Mouse (Mus musculus) liver, adult 2 months (tissue): ENCODE measurements around the gene Sept4. TPM values are rescaled to one million over a fixed set of nuclear protein-coding genes. Genes with fewer than 3 reads are reported as not detected.

Experiments
- DNase-seq: peaks from one replicate; pipeline ENCODE4 v3.0.0-alpha.2; 2011; ENCODE audit warnings: low read depth, low spot score; ENCODE audit errors: extremely low read depth
- H3K27ac ChIP-seq: fragments of 200-500 bp; replicated peaks from 2 replicates; pipeline ENCODE4 v1.5.1; 2012; ENCODE audit warnings: low read depth, mild to moderate bottlenecking, control low read depth, inconsistent platforms, low read length; ENCODE audit not compliant: insufficient read depth
- H3K27me3 ChIP-seq: fragments of 200-500 bp; 2 replicates; pipeline ENCODE4 v1.6.1; 2012; ENCODE audit warnings: mild to moderate bottlenecking, moderate library complexity, low read length, inconsistent platforms; ENCODE audit not compliant: control insufficient read depth, insufficient read depth
- H3K36me3 ChIP-seq: fragments of 200-500 bp; 2 replicates; pipeline ENCODE4 v1.6.1; 2012; ENCODE audit warnings: low read length, inconsistent platforms; ENCODE audit not compliant: control insufficient read depth, insufficient read depth
- H3K4me1 ChIP-seq: fragments of 200-500 bp; 2 replicates; pipeline ENCODE4 v1.6.1; 2011; ENCODE audit warnings: low read length; ENCODE audit not compliant: control insufficient read depth, insufficient read depth
- H3K4me3 ChIP-seq: fragments of 200-500 bp; 2 replicates; pipeline ENCODE4 v1.5.1; 2011; ENCODE audit warnings: low read depth, mild to moderate bottlenecking, control low read depth, low read length, moderate library complexity; ENCODE audit not compliant: insufficient read depth
- H3K79me2 ChIP-seq: fragments of 200-500 bp; 2 replicates; pipeline ENCODE4 v1.6.1; 2012; ENCODE audit warnings: inconsistent platforms, mild to moderate bottlenecking, low read length, moderate library complexity; ENCODE audit not compliant: control insufficient read depth, insufficient read depth
- H3K9ac ChIP-seq: fragments of 200-500 bp; 2 replicates; pipeline ENCODE4 v1.6.1; 2012; ENCODE audit warnings: low read depth, mild to moderate bottlenecking, control low read depth, inconsistent platforms, low read length
- CTCF ChIP-seq: fragments of 200-500 bp; IDR thresholded peaks from 2 replicates; pipeline ENCODE4 v1.5.1; 2011; ENCODE audit warnings: low read depth, low read length, control low read depth
- POLR2A ChIP-seq: fragments of 200-500 bp; IDR thresholded peaks from 2 replicates; pipeline ENCODE4 v1.6.1; 2011; ENCODE audit warnings: low read length, control low read depth; ENCODE audit not compliant: insufficient read depth; ENCODE audit errors: extremely low read depth
- WGBS: fragments of 180-500 bp; shearing (Covaris S2); methylation state at CpG from one replicate; pipeline ENCODE4 v1.1.7; 2018; 5-methylcytosine and 5-hydroxymethylcytosine counted together
- polyA plus RNA-seq: library from polyadenylated mRNA; depleted of rRNA; stranded (reverse); fragments of >200 nt; gene quantifications from 2 replicates; pipeline ENCODE4 v1.2.3, GENCODE M21; 2012
- total RNA-seq: library from RNA; depleted of rRNA; stranded (reverse); fragments of >200 nt; gene quantifications from 2 replicates; pipeline ENCODE4 v1.2.3, GENCODE M21; 2014

Sept4 gene
- total and polyA plus RNA-seq, 2 experiments = 10.8 TPM

DNA sequence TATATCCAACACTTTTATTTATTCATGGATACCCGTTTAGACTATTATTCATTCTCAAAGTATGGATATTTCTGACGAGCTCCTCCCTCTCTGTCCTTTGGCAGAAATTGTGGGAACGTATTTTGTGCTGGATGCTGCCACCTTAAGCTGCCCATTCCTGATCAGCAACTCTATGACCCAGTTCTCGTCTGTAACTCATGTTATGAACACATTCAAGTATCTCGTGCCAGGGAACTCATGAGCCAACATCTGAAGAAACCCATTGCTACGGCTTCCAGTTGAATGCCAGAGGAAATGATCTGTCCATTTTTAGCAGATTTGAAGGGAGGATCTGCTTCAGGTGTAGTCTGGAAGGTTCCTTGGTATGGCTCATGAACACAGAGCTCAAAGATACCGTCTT lies 45.3 kb downstream of the Sept4 start:
- H3K27me3 ChIP-seq = no peaks in the 10 kb centered on the region
- no peaks in the 10 kb centered on the region; the same call in 1 of the 2 replicates for H3K79me2 ChIP-seq
- no peak for DNase-seq
- H3K9ac ChIP-seq = no peak overlapping the region
- peaks cover 2% of the 10 kb centered on the region; the same call in 1 of the 2 replicates for H3K4me1 ChIP-seq
- H3K36me3 ChIP-seq = peaks cover 75% of the 10 kb centered on the region
- no peak overlapping the region for H3K4me3 ChIP-seq
- no peak overlapping the region for H3K27ac ChIP-seq
- 81% methylated on average over 7 of the region's 7 CpGs for WGBS
- TF ChIP-seq CTCF (no peak), POLR2A (no peak)

DNA sequence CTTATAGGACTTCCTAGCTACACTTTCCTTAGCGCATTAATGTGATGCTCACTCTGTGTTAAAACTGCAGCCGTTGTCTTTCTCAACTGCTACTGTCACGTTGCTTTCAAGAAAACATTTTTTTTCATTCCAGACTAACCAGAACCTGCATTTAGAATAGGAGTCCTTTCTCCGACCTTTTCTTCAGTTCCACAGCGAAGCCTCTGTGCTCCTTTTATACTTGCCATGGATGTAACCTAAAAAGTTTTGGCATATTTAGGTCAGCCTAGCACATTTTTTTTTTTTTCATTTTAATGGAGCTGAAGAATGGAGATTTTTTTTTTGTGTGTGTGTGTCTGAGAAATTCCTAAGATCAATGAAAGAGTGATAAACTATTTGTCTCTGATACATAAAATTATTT lies 46.8 kb downstream of the Sept4 start:
- 96% methylated on average over 5 of the region's 5 CpGs for WGBS
- H3K4me1 ChIP-seq = no peaks in the 10 kb centered on the region
- peaks cover 69% of the 10 kb centered on the region for H3K36me3 ChIP-seq
- H3K4me3 ChIP-seq = no peak overlapping the region
- no peak for TF ChIP-seq CTCF
- no peak for TF ChIP-seq POLR2A
- no peak overlapping the region for H3K27ac ChIP-seq
- H3K9ac ChIP-seq = no peak overlapping the region
- DNase-seq = no peak
- no peaks in the 10 kb centered on the region for H3K27me3 ChIP-seq
- no peaks in the 10 kb centered on the region for H3K79me2 ChIP-seq

GRCm38 (mm10) chr11:87615952-87616351 lies 47.2 kb downstream of the Sept4 start:
- Histone ChIP-seq H3K4me1 (no peaks in the 10 kb centered on the region), H3K79me2 (no peaks in the 10 kb centered on the region), H3K27ac (no peak overlapping the region), H3K36me3 (peaks cover 68% of the 10 kb centered on the region), H3K9ac (no peak overlapping the region), H3K4me3 (no peak overlapping the region), H3K27me3 (no peaks in the 10 kb centered on the region)
- TF ChIP-seq POLR2A = no peak
- 99% methylated on average over 2 of the region's 2 CpGs for WGBS
- no peak for DNase-seq

GRCm38 (mm10) chr11:87616790-87617474 lies 48.2 kb downstream of the Sept4 start, which contains the start of gene Hsf5:
Gene Hsf5, plus strand, starts transcription at chr11:87617164.
- H3K79me2 ChIP-seq = no peaks in the 10 kb centered on the region
- no peak within 1 kb of the TSS for H3K9ac ChIP-seq
- no peaks in the 10 kb centered on the region for H3K27me3 ChIP-seq
- 96% methylated on average over 69 of the region's 69 CpGs for WGBS
- H3K27ac ChIP-seq = no peak within 1 kb of the TSS
- peaks cover 62% of the 10 kb centered on the region for H3K36me3 ChIP-seq
- H3K4me1 ChIP-seq = no peaks in the 10 kb centered on the region
- DNase-seq = no peak
- H3K4me3 ChIP-seq = no peak within 1 kb of the TSS
- TF ChIP-seq CTCF (no peak), POLR2A (no peak)

GRCm38 (mm10) chr11:87617606-87618005 lies 48.9 kb downstream of the Sept4 start:
- no peak overlapping the region for H3K27ac ChIP-seq
- WGBS = 96% methylated on average over 32 of the region's 32 CpGs

GRCm38 (mm10) chr11:87623160-87623559 lies 54.5 kb downstream of the Sept4 start:
- TF ChIP-seq CTCF (no peak), POLR2A (no peak)
- Histone ChIP-seq H3K27ac (no peak overlapping the region), H3K27me3 (no peaks in the 10 kb centered on the region), H3K79me2 (no peaks in the 10 kb centered on the region), H3K4me3 (no peak overlapping the region), H3K9ac (no peak overlapping the region), H3K36me3 (peaks cover 34% of the 10 kb centered on the region), H3K4me1 (no peaks in the 10 kb centered on the region)
- DNase-seq = no peak
- 90% methylated on average over 4 of the region's 4 CpGs for WGBS

More at GRCm38 (mm10) chr11:87617606-87618005, 48.9 kb downstream of the Sept4 start:
- no peaks in the 10 kb centered on the region for H3K4me1 ChIP-seq
- H3K36me3 ChIP-seq = peaks cover 61% of the 10 kb centered on the region
- no peak overlapping the region for H3K4me3 ChIP-seq
- TF ChIP-seq POLR2A = no peak
- TF ChIP-seq CTCF = no peak
- no peaks in the 10 kb centered on the region for H3K79me2 ChIP-seq
- no peak for DNase-seq
- H3K27me3 ChIP-seq = no peaks in the 10 kb centered on the region
- H3K9ac ChIP-seq = no peak overlapping the region
